Mouse (Mus musculus) NIH3T3 (cell line): ENCODE data around the gene Olfr1344.
"Not testable (repeated sequence)": the region's sequence is repeated elsewhere in the genome, so short reads cannot be mapped to it uniquely, and the experiment has no call there.

Experiments
- DNase-seq: peaks from one replicate; pipeline ENCODE4 v3.0.0-alpha.2; 2012; ENCODE audit warnings: low read depth

Olfr1344 gene

DNA sequence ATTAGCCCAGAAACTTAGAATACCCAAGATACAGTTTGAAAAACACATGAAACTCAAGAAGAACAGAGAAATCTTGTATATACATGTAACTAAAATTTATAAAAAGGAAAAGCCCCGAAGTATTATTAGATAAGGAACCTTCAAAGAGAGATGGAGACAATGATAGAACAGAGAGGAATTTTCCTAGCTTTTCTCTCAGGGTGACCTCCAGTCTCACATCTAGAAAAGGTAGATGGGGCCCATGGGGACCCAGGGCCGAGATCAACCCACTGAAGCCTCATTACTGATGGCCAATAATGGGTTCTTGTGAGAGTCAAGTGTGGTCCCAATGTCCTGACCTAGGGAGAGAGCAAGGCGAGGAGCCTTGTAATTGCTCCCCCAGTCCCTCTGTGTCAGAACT is at the start of gene Olfr1344:
Olfr1344 (plus strand) TSS at position 301 of the 400 bp plus-strand sequence.
- DNase-seq, result no peak

DNA sequence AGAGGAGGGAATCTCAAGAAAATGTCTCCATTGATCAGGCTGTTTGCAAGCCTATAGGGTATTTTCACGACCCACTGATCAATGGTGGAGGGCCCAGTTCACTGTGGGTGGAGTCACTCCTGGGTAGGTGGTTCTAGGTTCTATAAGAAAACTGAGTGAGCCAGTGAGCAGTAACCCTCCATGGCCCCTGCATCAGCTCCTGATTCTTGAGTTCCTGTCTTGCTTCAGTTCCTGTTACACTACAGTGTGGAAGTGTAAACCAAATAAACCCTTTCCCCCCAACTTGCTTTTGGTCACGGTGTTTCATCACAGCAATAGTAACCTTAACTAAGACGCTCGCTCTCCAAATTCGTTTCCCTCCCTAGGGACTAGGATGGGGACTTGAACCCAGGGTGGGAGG is 49.5 kb upstream of the Olfr1344 start:
- no peak for DNase-seq

DNA sequence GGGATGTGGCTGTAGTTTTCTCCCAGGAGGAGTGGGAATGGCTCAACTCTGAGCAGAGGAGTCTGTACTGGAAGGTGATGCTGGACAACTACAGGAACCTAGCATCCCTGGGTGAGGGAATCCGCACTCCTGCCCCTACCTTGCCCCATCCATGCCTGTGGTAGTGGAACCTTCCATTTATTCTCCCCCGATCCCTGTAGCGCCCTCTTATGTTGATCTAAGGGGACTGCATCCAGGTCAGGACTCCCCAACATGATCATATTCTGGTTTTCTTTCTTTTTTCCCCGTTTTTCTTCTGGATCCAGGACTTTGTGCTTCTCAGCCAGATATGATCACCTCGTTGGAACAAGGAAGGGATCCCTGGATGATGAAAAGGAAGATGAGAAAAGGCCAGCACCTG is 49.0 kb upstream of the Olfr1344 start:
- DNase-seq, result no peak

DNA sequence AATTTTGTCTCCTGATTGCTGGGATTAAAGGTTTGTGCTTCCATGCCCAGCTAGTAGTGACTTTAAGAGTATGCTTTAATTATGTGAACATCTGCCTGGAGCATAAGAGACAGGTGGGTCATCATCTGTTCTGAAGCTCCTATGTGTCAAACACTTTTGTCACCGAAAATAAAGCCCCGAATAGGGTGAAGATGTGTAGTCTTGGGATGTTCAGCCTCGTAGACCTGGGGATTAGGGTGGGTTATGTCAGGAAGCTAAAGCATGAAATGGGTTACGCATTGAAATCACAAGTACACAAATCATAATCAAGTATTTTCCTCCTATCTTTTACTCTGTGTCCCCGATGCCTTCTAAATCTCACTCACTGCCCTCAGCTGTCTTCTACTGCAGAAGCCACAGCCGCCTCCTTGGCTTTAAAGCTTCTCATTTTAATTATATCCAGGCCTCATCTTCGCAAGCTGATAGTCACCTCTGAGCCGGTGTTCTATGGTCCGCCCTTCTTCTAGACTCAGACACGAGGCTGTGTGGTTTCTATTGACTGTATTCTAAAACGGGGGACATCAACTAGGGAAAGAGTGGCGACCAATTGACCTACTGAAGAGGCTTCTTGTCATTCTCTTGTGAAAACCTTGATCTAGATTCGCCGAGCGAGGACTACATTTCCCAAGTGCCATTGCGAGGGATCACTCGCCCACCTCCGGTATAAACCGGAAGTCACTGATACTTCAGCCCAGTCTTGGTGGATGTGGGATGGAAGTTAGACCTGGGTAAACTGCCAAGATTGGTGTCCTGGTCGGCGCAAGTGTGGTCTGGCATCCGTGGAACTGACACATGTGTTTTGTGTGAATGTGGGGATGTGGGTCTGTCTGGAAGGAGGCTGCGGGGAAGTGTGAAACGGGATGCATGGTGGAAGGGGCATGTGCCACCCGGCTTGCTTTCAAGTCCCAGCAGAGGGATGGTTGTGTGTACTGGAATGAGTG is 40.2 kb upstream of the Olfr1344 start, which contains the start of gene Smim17:
Smim17 (plus strand) TSS at position 720 of the 980 bp plus-strand sequence.
- DNase-seq, result peak; percentile 70

DNA sequence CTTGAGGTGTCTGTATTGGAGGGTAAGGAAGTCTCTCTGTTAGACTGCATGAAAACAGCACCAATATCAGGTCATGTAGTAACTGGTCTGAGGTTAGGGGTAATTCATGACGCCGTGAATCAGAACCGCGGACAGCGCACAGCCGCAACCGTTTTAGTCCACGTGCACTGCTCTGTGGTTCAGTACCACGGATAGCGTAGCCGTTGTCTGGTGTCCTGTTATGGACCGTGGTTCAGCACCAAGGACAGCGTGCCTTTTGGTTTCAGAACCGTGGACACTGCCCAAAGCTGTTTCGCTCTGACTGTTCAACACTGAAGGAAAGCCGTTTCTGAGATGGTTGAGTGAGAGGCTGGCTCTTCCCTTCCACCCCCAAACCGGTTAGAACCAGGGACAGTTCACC is 28.4 kb upstream of the Olfr1344 start, which contains the start of gene Gm20715:
Gm20715 (plus strand) TSS at position 235 of the 400 bp plus-strand sequence.
- peak; percentile 99 for DNase-seq

DNA sequence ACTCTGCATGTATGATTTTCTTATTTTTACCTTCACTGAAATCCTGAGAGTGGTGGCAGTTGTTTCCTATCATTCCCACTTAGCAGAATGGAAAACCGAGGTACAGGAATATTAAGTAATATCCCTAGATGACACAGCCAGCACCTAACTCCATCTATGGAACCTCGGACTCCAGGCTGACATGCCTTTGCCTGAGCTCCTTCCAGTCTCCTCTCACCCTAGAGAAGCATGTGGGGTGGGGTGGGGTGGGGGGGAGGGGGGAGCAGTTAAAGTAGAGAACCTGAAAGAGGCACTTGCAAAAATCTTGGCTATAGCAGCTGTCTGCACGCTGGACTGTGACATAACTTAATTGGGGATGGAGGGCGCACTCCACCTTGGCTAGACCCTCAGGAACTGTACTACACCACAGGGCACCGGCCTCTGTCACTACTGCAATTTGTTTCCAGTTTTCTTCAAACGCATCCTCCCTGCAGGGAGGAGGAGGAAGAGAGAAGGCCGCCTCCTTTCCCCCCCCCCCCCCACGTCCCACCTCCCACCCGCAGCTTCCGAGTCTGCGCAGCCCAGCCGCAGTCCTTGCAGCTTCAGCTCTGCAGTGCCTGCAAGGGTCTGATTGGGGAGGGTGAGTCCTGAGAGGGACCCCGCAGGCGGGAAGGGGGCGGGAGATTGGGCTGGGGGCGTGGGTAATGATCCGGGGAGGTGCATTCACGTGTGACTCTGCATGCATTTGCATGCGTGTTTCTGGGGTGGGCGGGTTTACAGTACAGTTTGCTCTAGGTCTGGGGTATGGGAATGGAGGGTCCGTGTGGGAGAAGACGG is 23.7 kb upstream of the Olfr1344 start:
- DNase-seq, result no peak

DNA sequence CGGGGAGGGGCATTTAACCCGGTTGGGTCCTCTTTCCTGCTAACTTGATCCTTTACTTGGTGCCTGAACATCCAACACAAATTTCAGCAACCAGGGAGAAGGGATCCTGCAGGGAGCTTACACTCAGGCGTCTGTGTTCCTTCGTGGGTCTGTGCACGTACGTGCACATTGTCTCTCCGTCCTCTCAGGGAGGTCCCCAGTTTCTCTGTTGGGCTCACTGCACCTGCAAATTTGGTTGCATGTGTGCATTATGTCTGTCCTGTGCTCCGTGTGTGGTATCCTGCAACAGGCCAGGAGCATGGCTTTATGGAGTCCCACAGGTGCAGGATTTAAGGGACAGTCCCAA is 23.1 kb upstream of the Olfr1344 start:
- DNase-seq, result no peak

DNA sequence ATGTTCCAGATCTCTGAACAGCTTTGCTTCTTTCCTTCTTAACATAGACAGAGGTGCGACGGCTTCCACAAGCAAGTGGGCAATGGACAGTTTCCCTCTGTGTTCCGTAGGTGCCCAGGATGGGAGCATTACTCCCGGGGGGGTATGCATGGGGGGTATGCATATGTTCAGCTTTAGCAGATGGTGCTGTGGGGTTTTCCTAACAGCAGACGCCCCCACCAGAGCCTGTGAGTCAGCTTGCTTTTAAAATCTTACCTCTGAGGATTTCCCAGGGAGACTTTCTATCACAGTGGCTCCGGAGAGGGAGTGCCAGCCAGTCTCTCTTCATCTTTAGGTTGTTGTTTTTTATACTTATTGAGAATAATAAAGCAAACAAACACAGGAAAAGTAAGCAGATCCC is 18.6 kb upstream of the Olfr1344 start:
- no peak for DNase-seq

DNA sequence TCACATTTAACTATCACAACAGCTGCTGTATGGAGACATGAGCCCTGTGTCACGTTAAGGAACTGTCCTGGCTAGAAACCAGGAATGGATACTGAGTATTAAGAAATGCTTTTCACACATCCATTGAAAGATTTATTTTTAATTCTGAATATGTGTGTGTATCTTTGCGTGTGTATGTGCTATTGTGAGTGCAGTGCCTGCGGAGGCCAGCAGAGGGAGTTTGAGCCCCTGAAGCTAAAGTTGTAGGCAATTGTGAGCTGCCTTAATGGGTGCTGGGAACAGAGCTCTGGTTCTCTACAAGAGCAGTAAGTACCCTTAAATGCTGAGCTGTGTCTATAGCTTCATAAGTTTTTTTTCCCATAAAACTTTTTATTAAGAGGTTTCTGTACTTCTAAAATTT is 9.1 kb upstream of the Olfr1344 start:
- no peak for DNase-seq

DNA sequence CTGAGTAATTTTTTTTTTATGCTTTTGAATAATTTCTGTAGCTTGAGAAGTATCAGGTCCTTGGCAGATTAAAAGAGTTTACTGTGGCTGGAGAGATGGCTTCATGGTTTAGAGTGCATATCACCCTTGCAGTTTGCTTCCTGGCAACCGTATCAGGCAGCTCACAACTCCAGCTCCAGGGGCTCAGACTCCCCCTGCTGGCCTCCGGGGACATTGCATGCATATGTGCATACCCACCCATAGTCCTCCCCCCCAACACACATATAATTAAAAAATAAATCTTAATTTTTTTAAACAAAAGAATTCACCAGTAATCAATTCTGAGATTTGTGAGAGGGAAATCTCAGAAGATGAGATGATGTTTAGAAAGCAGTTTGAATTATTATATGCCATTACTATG is 8.1 kb upstream of the Olfr1344 start:
- DNase-seq, result peak; percentile 44

DNA sequence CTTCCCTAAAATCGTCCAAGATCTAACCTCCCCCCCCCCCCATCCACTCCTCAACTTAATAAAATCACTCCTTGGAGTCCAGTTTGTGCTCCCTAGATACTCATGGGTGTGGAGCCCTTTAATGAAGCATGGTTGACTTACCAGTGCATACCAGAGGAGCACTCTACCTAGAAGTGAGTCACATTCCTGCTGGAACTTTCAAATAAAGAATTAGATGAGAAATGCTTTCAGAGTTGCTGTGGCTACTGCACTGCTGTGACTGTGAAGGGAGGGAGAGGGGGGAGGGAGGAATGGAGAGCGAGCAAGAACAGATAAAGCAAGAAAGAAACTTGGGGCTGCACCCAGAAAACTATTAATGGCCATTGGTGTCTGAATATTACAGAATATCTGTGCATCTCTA is 2.7 kb downstream of the Olfr1344 start:
- DNase-seq, result no peak

DNA sequence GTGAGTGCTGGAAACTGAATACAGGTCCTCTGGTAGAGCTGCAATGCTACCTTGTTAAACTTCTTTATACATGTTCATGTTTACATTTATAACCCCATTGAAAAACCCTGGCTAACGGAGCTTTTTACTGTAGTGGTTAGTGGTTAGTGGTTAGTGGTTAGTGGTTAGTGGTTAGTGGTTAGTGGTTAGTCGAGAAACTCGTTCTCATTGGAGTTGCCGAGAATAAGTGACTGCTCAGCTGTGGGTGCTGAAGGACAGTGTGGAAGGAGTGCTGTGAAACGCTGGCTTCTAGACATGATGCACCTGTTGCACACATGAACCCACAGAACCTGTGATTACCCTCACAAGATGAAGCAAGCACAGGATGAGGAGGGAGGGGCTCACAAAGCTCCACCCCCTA is 9.3 kb downstream of the Olfr1344 start:
- DNase-seq, result no peak

DNA sequence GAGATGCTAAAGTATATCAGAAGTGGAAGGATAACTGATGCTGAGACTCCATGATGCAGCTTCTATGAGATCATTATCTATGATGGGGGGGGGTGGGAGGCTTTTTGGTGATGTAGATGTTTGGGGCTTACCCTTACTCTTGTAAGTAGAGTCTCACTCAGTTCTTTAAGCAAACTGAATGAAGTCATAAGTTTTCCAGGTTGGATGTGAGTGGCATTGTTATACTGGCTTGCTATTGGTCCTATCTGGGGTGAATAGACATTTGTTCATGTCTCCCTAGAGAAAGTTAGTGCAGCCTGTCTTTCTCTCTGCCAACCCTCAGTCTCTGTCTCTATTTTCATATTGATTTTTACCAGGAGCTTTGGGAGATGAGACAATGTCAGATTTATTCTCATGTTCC is 17.4 kb downstream of the Olfr1344 start, which contains the start of gene Olfr1336:
Olfr1336 (plus strand) TSS at position 301 of the 400 bp plus-strand sequence.
- no peak for DNase-seq

DNA sequence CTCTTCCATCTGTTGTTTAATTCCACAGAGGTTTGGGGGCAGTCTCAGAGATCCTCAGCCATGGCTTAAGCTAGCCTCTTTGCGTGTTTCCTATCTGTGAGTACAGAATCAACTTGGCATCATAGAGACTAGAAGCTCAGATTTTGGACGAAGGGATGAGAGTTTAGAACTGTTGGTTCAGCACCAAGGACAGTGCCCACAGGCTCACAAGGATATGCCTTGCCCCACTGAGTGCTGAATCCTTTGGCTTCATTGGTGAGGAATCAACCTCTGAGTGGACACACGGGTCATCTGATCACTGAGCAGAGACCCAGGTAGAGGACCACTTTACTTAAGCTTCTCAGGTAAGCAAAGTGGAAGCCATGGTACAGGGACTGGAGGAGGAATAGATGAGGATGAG is 17.9 kb downstream of the Olfr1344 start:
- DNase-seq, result peak; percentile 22

DNA sequence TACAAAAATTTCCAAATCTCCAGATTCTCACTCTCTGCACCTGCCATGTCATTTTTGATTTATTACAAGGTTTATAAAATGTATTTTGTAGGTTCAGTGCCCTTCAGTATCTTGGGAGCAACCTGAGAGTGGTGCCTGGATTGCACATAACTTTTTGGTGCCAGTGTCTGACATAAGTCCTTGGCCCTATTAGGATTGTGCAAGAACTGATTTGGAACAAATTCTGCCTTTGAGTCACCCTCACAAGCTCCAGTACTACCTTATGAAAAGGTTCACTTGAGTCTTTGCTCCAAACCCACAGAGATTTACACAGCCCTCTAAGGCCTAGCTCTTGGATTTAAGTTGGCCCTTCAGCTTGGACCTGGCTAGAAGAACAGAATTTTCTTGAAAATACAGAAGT is 28.5 kb downstream of the Olfr1344 start, which contains the start of gene Olfr1346:
Olfr1346 (plus strand) TSS at position 151 of the 400 bp plus-strand sequence.
- DNase-seq, result no peak

DNA sequence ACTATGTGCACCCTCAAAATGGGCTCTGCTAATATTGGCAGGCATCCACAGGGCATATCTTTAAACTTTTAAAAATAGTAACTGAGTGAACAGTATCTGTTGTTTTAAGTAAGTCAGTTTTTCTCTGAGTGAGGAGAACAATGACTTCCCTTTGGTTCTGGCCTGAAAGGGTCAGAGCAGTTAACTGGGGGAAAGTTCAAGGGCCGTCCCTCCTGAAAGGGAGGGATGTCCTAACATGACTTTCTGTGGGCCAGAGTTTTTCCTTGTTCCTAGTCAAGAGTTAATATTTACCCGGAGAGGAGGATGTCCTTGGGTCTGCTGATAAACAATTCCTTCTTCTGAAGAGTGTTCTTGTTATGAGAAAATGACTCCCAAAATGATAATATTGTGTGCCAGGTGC is 39.1 kb downstream of the Olfr1344 start:
- not testable (repeated sequence) for DNase-seq

DNA sequence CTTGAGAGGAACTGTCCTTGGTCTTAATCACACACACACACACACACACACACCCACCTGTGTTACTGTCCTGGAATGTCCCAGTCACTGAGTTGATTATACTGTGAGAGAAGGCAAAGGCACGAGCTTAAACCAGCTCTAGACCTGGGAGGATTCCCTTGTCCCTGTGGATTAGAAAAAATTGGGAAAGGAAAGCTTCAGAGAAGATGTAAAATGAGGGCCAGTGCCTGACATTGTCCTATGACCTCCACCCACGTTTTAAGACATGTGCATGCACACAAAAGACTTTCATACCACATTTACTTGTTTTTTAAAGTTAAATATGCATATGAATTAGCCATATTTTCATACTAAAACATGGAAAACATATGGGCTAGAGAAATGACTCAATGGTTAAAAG is 48.4 kb downstream of the Olfr1344 start, which contains the start of gene Olfr5:
Olfr5 (minus strand) TSS at position 101 of the 400 bp plus-strand sequence.
- DNase-seq, result no peak
